Mouse (Mus musculus) stomach, postnatal 0 days (tissue): ENCODE measurements at regions not wholly inside any gene's neighbourhood (a gene's known extent, or its start where the extent isn't known, plus 50 kb on each side); places are given as distances from the start of the nearest gene placed in this dataset.

ENCODE experiments used
- CTCF ChIP-seq: IDR thresholded peaks from 2 replicates; pipeline ENCODE4 v1.5.1; 2016; ENCODE audit warnings: antibody characterized with exemption, low read depth, mild to moderate bottlenecking, moderate library complexity
- EP300 ChIP-seq: optimal IDR thresholded peaks from 2 replicates; pipeline ENCODE3; 2016; ENCODE audit warnings: antibody characterized with exemption

- no peak for TF ChIP-seq CTCF
- no peak for TF ChIP-seq EP300
These were observed 62.5 kb upstream of the Abcb5 start for GRCm38 (mm10) chr12:119028711-119029110.
